Mouse (Mus musculus): Measurements from ENCODE around the gene Sprn. TPM values are rescaled to one million over a fixed set of nuclear protein-coding genes. Genes with fewer than 3 reads are reported as not detected.

The Sprn gene
- polyA plus RNA-seq, 1 experiment from 2014 or later, result 29.2 TPM

DNA sequence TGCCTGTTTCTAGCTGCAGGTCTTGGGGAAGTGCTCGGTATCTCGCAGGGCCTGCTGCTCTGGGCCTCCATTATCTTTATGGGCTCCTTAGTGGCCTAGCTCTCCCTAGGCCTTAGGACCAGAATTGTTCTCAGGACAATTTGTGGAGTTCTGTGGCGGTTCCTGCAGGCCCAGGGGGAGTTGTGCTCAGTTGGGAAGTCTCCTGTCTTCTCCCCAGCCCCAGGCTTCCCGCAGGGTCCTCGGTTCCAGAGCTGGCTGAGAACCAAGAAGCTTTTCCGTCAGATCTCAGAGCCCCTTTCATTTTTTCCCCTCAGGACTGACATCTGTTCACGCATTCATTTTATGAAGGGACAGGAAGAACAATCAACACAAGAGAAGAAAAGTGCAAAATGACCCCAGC, 10.0 kb upstream of the Sprn start, which contains the start of gene Olfr522:
Gene Olfr522 (minus strand): TSS at position 101 of the 400 bp plus-strand sequence.
- H3K27ac ChIP-seq (ENCODE audit: low read length), result no peak within 1 kb of the TSS

GRCm38 (mm10) chr7:140160363-140160762, 5.7 kb upstream of the Sprn start:
- Histone ChIP-seq H3K4me2 (ENCODE audit: low read length) (no peak overlapping the region), H3K9me3 (replicated peaks; ENCODE audit: control insufficient read depth, low read length, poor library complexity, severe bottlenecking) (no peaks in the 10 kb centered on the region), H3K27me3 (ENCODE audit: control insufficient read depth, insufficient read depth, low read depth, low read length) (no peaks in the 10 kb centered on the region), H3K36me3 (ENCODE audit: control insufficient read depth, insufficient read depth, low read length) (no peaks in the 10 kb centered on the region), H3K27ac (ENCODE audit: low read length) (no peak overlapping the region), H3K9ac (ENCODE audit: low read depth, low read length) (no peak overlapping the region), H3K4me1 (ENCODE audit: control insufficient read depth, insufficient read depth, low read length) (peaks cover 1% of the 10 kb centered on the region; the same call in 1 of the 2 replicates), H3K4me3 (ENCODE audit: low read depth, low read length) (no peak overlapping the region)
- WGBS, result 81% methylated on average over 3 of the region's 3 CpGs
- ATAC-seq, result no peak

More for the DNA sequence above, 10.0 kb upstream of the Sprn start, which contains the start of gene Olfr522:
- Histone ChIP-seq H3K36me3 (ENCODE audit: control insufficient read depth, insufficient read depth, low read length) (no peaks in the 10 kb centered on the region), H3K4me1 (ENCODE audit: control insufficient read depth, insufficient read depth, low read length) (no peaks in the 10 kb centered on the region), H3K4me3 (ENCODE audit: low read depth, low read length) (no peak within 1 kb of the TSS), H3K27me3 (ENCODE audit: control insufficient read depth, insufficient read depth, low read depth, low read length) (no peaks in the 10 kb centered on the region), H3K9ac (ENCODE audit: low read depth, low read length) (no peak within 1 kb of the TSS), H3K4me2 (ENCODE audit: low read length) (no peak within 1 kb of the TSS), H3K9me3 (replicated peaks; ENCODE audit: control insufficient read depth, low read length, poor library complexity, severe bottlenecking) (no peaks in the 10 kb centered on the region)
- ATAC-seq, result no peak
- WGBS, result 75% methylated on average over 7 of the region's 7 CpGs

GRCm38 (mm10) chr7:140153829-140154217, 854 bp downstream of the Sprn start:
- peaks cover 20% of the 10 kb centered on the region for H3K4me1 ChIP-seq (ENCODE audit: control insufficient read depth, insufficient read depth, low read length)
- peak overlapping the region; percentile 51 for H3K4me3 ChIP-seq (ENCODE audit: low read depth, low read length)
- ATAC-seq, result peak; percentile 26
- H3K9ac ChIP-seq (ENCODE audit: low read depth, low read length), result peak overlapping the region; percentile 78
- H3K9me3 ChIP-seq (replicated peaks; ENCODE audit: control insufficient read depth, low read length, poor library complexity, severe bottlenecking), result no peaks in the 10 kb centered on the region
- H3K27ac ChIP-seq (ENCODE audit: low read length), result peak overlapping the region; percentile 87
- peak overlapping the region; percentile 95 for H3K4me2 ChIP-seq (ENCODE audit: low read length)
- no peaks in the 10 kb centered on the region; the same call in 1 of the 2 replicates for H3K36me3 ChIP-seq (ENCODE audit: control insufficient read depth, insufficient read depth, low read length)
- no peaks in the 10 kb centered on the region for H3K27me3 ChIP-seq (ENCODE audit: control insufficient read depth, insufficient read depth, low read depth, low read length)
- WGBS, result 15% methylated on average over 4 of the region's 4 CpGs

DNA sequence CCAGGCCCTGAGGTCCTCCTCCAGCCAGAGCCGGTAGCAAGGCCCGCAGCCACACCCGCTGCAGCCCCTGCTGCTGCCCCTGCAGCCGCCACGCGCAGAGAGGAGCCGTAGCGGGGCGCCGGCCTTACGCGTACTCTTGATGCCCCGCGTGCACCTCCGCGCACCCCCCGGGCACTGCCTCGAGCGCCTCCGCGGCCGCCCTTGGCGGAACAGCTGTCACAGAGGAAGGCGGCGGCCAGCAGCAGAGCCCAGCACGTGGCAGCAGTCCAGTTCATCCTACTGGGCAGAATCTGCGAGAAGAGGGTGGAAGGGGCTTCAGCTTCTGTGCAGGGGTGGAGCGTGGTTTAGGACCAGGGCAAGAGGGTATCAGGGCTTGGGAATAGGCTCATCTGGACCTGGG, 1.3 kb downstream of the Sprn start:
- Histone ChIP-seq H3K9me3 (replicated peaks; ENCODE audit: control insufficient read depth, low read length, poor library complexity, severe bottlenecking) (no peaks in the 10 kb centered on the region), H3K36me3 (ENCODE audit: control insufficient read depth, insufficient read depth, low read length) (no peaks in the 10 kb centered on the region; the same call in 1 of the 2 replicates), H3K27me3 (ENCODE audit: control insufficient read depth, insufficient read depth, low read depth, low read length) (no peaks in the 10 kb centered on the region), H3K27ac (ENCODE audit: low read length) (peak overlapping the region; percentile 87), H3K9ac (ENCODE audit: low read depth, low read length) (peak overlapping the region; percentile 78), H3K4me1 (ENCODE audit: control insufficient read depth, insufficient read depth, low read length) (peaks cover 20% of the 10 kb centered on the region), H3K4me2 (ENCODE audit: low read length) (peak overlapping the region; percentile 95), H3K4me3 (ENCODE audit: low read depth, low read length) (peak overlapping the region; percentile 51)
- ATAC-seq, result peak; percentile 27
- WGBS, result 3% methylated on average over 28 of the region's 28 CpGs

- no peaks in the 10 kb centered on the region for H3K27me3 ChIP-seq (ENCODE audit: control insufficient read depth, insufficient read depth, low read depth, low read length)
- 86% methylated on average over 4 of the region's 4 CpGs for WGBS
- H3K9ac ChIP-seq (ENCODE audit: low read depth, low read length), result no peak overlapping the region
- H3K9me3 ChIP-seq (replicated peaks; ENCODE audit: control insufficient read depth, low read length, poor library complexity, severe bottlenecking), result no peaks in the 10 kb centered on the region
- H3K27ac ChIP-seq (ENCODE audit: low read length), result no peak overlapping the region
- H3K36me3 ChIP-seq (ENCODE audit: control insufficient read depth, insufficient read depth, low read length), result no peaks in the 10 kb centered on the region
- no peak for ATAC-seq
- H3K4me1 ChIP-seq (ENCODE audit: control insufficient read depth, insufficient read depth, low read length), result no peaks in the 10 kb centered on the region
- H3K4me3 ChIP-seq (ENCODE audit: low read depth, low read length), result no peak overlapping the region
- no peak overlapping the region for H3K4me2 ChIP-seq (ENCODE audit: low read length)
These were observed 10.1 kb downstream of the Sprn start for GRCm38 (mm10) chr7:140144550-140144949.

DNA sequence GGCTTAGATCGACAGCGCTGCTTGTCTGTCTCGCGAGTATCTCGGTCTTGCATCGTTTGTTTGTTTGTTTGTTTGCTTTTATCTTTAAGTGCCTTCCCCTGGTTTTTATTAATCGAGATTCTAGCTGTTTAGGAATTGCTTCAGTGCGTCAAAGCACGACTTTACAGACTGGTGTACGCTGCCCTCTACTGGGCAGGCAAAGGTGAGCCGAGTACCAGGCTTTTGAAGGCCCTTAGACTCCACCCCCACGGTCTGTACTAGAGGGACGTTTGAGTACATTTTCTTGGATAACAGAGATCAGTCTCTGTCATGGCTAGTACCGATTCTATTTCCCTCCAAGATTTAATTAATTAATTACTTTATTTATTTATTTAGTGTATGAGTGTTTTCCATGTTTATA, 13.3 kb downstream of the Sprn start:
- Histone ChIP-seq H3K27ac (ENCODE audit: low read length) (no peak overlapping the region), H3K4me1 (ENCODE audit: control insufficient read depth, insufficient read depth, low read length) (peaks cover 9% of the 10 kb centered on the region), H3K9ac (ENCODE audit: low read depth, low read length) (no peak overlapping the region), H3K27me3 (ENCODE audit: control insufficient read depth, insufficient read depth, low read depth, low read length) (no peaks in the 10 kb centered on the region), H3K4me3 (ENCODE audit: low read depth, low read length) (no peak overlapping the region), H3K36me3 (ENCODE audit: control insufficient read depth, insufficient read depth, low read length) (no peaks in the 10 kb centered on the region), H3K4me2 (ENCODE audit: low read length) (no peak overlapping the region), H3K9me3 (replicated peaks; ENCODE audit: control insufficient read depth, low read length, poor library complexity, severe bottlenecking) (no peaks in the 10 kb centered on the region)
- no peak for ATAC-seq
- 8% methylated on average over 14 of the region's 14 CpGs for WGBS

- peak overlapping the region; percentile 88 for H3K4me3 ChIP-seq (ENCODE audit: low read depth, low read length)
These were observed 16.7 kb downstream of the Sprn start for GRCm38 (mm10) chr7:140138021-140138310.

GRCm38 (mm10) chr7:140137135-140138020, 17.3 kb downstream of the Sprn start, which contains the start of gene Mtg1:
Gene Mtg1 (plus strand): TSS chr7:140137564.
- 1% methylated on average over 39 of the region's 39 CpGs for WGBS
- ATAC-seq, result peak; percentile 98
- H3K4me3 ChIP-seq (ENCODE audit: low read depth, low read length), result peak within 1 kb of the TSS; percentile 88

More at GRCm38 (mm10) chr7:140138021-140138310, 16.7 kb downstream of the Sprn start:
- Histone ChIP-seq H3K4me1 (ENCODE audit: control insufficient read depth, insufficient read depth, low read length) (peaks cover 9% of the 10 kb centered on the region), H3K4me2 (ENCODE audit: low read length) (peak overlapping the region; percentile 79), H3K9ac (ENCODE audit: low read depth, low read length) (peak overlapping the region; percentile 91), H3K9me3 (replicated peaks; ENCODE audit: control insufficient read depth, low read length, poor library complexity, severe bottlenecking) (no peaks in the 10 kb centered on the region), H3K27me3 (ENCODE audit: control insufficient read depth, insufficient read depth, low read depth, low read length) (no peaks in the 10 kb centered on the region), H3K36me3 (ENCODE audit: control insufficient read depth, insufficient read depth, low read length) (no peaks in the 10 kb centered on the region), H3K27ac (ENCODE audit: low read length) (peak overlapping the region; percentile 89)
- 1% methylated on average over 8 of the region's 8 CpGs for WGBS
- ATAC-seq, result no peak

DNA sequence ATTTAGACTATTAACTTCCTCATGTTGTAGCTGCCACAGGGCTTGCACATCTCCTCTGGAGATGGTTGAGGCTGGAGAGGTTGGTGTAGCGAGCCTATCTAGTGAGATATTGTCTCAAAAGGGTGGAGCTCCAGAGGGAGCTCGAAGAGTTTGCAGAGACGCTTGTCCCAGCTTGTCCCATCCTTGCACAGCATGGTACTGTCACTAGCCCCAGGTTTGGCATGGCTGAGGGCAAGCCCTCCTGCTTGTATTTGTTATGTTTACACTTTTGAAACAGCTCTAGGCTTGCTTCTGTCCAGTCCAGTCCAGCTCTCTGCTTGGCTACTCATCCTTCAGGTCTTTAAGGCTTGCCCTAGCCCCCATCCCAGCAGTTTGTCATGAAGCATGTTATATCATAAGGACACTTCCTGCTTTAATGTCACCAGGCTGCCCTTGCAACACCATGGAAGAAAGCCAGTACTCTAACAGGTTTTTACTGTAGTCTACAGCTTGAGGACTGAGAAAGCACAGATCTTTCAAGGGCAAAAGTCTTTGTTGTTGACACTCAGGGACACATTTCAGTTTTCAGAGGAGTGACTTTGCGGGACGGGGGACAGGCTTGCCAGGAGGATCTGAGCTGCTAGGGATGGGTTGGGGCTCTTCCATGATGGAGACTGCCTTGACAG, 19.4 kb downstream of the Sprn start:
- H3K9ac ChIP-seq (ENCODE audit: low read depth, low read length), result no peak overlapping the region
- no peaks in the 10 kb centered on the region for H3K27me3 ChIP-seq (ENCODE audit: control insufficient read depth, insufficient read depth, low read depth, low read length)
- no peak for ATAC-seq

More at GRCm38 (mm10) chr7:140137135-140138020, 17.3 kb downstream of the Sprn start, which contains the start of gene Mtg1:
- Histone ChIP-seq H3K27ac (ENCODE audit: low read length) (peak within 1 kb of the TSS; percentile 89), H3K9ac (ENCODE audit: low read depth, low read length) (peak within 1 kb of the TSS; percentile 91), H3K27me3 (ENCODE audit: control insufficient read depth, insufficient read depth, low read depth, low read length) (no peaks in the 10 kb centered on the region), H3K36me3 (ENCODE audit: control insufficient read depth, insufficient read depth, low read length) (no peaks in the 10 kb centered on the region), H3K4me2 (ENCODE audit: low read length) (peak within 1 kb of the TSS; percentile 79), H3K9me3 (replicated peaks; ENCODE audit: control insufficient read depth, low read length, poor library complexity, severe bottlenecking) (no peaks in the 10 kb centered on the region), H3K4me1 (ENCODE audit: control insufficient read depth, insufficient read depth, low read length) (peaks cover 9% of the 10 kb centered on the region)

More for the DNA sequence above, 19.4 kb downstream of the Sprn start:
- no peak overlapping the region for H3K4me2 ChIP-seq (ENCODE audit: low read length)
- no peak overlapping the region for H3K4me3 ChIP-seq (ENCODE audit: low read depth, low read length)
- WGBS, result 89% methylated on average over 5 of the region's 5 CpGs
- no peaks in the 10 kb centered on the region for H3K9me3 ChIP-seq (replicated peaks; ENCODE audit: control insufficient read depth, low read length, poor library complexity, severe bottlenecking)
- H3K36me3 ChIP-seq (ENCODE audit: control insufficient read depth, insufficient read depth, low read length), result no peaks in the 10 kb centered on the region
- H3K4me1 ChIP-seq (ENCODE audit: control insufficient read depth, insufficient read depth, low read length), result peaks cover 9% of the 10 kb centered on the region
- no peak overlapping the region for H3K27ac ChIP-seq (ENCODE audit: low read length)

Data from midbrain, embryonic 16.5 days (tissue).